Mouse (Mus musculus) G1E (cell line): ENCODE results near the gene Rtn4r.

Experiments used
- CTCF ChIP-seq: IDR thresholded peaks from 2 replicates; pipeline ENCODE4 v1.5.1; 2012; ENCODE audit warnings: low read depth, low read length, inconsistent platforms, mixed read lengths
- POLR2AphosphoS5 ChIP-seq: IDR thresholded peaks from 2 replicates; pipeline ENCODE4 v1.6.1; 2012; ENCODE audit warnings: low read depth, low read length, inconsistent platforms; ENCODE audit not compliant: insufficient replicate concordance
- TAL1 ChIP-seq: conservative IDR thresholded peaks from 2 replicates; pipeline ENCODE4 v1.6.1; 2012; ENCODE audit warnings: low read depth, low read length, inconsistent platforms, mixed read lengths

DNA sequence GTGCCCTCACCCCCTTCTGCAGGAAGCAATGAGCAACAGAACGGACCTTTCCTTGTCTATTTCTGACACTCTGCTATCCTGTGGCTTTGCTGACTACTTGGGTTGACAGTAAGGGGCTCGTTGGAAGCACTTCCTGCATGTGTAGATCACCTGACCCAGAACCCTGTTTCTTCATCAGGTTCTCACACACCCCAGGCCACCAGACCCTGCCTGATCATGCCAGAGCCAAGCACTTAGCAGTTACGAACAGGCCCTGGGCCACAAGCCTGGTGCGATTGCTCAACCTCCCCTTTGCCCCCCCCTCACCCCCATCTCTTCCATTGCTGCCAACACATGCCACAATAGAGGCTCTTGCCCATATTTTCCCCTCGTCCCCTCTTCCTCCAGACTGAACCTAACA lies 41.7 kb downstream of the Rtn4r start:
- TF ChIP-seq CTCF = no peak
- TF ChIP-seq POLR2AphosphoS5 = no peak
- TF ChIP-seq TAL1 = no peak
